Mouse (Mus musculus) heart, embryonic 15.5 days (tissue): ENCODE results near the gene B430306N03Rik. TPM values are rescaled to one million over a fixed set of nuclear protein-coding genes. Genes with fewer than 3 reads are reported as not detected.

Source experiments
- ATAC-seq: fragments of 200-750 bp; cut with Nextera tagmentation; replicated peaks from 2 replicates; pipeline ENCODE4 v1.8.0; 2017; ENCODE audit warnings: low read depth, moderate TSS enrichment; ENCODE audit not compliant: insufficient number of reproducible peaks, insufficient read depth, low FRiP score
- H3K27ac ChIP-seq: fragments of 300-500 bp; sonication (generic); 2 replicates; pipeline ENCODE4 v1.5.1; 2015; ENCODE audit warnings: mild to moderate bottlenecking, inconsistent platforms
- H3K27me3 ChIP-seq: fragments of 300-500 bp; sonication (generic); 2 replicates; pipeline ENCODE4 v1.6.1; 2015; ENCODE audit warnings: inconsistent platforms
- H3K36me3 ChIP-seq: fragments of 300-500 bp; sonication (generic); 2 replicates; pipeline ENCODE4 v1.6.1; 2015; ENCODE audit warnings: mild to moderate bottlenecking, inconsistent platforms
- H3K4me1 ChIP-seq: fragments of 300-500 bp; sonication (generic); replicated peaks from 2 replicates; pipeline ENCODE4 v1.6.1; 2015; ENCODE audit warnings: inconsistent platforms
- H3K4me2 ChIP-seq: fragments of 300-500 bp; sonication (generic); 2 replicates; pipeline ENCODE4 v1.6.1; 2015; ENCODE audit warnings: inconsistent platforms, mild to moderate bottlenecking, moderate library complexity
- H3K4me3 ChIP-seq: fragments of 300-500 bp; sonication (generic); 2 replicates; pipeline ENCODE4 v1.5.1; 2015; ENCODE audit warnings: mild to moderate bottlenecking, inconsistent platforms
- H3K9ac ChIP-seq: fragments of 300-500 bp; sonication (generic); 2 replicates; pipeline ENCODE4 v1.6.1; 2015; ENCODE audit warnings: mild to moderate bottlenecking, inconsistent platforms
- H3K9me3 ChIP-seq: fragments of 300-500 bp; sonication (generic); replicated peaks from 2 replicates; pipeline ENCODE4 v1.6.1; 2016; ENCODE audit warnings: inconsistent platforms
- WGBS: fragments of 180-500 bp; shearing (Covaris S2); methylation state at CpG from one replicate; pipeline ENCODE4 v1.1.7; 2015; ENCODE audit warnings: mixed read lengths; 5-methylcytosine and 5-hydroxymethylcytosine counted together
- polyA plus RNA-seq: library from polyadenylated mRNA; unstranded; fragments of >200 nt; fragmentation: Nextera tagmentation; extraction: Ambion mirVana; gene quantifications from 2 replicates; pipeline ENCODE4 v1.2.1, GENCODE M21; 2015

The B430306N03Rik gene
- polyA plus RNA-seq, 1 experiment from 2014 or later = 0.16 TPM

GRCm38 (mm10) chr17:48363421-48363965 lies 47.6 kb downstream of the B430306N03Rik start:
- H3K4me2 ChIP-seq = no peak overlapping the region
- no peak for ATAC-seq
- no peaks in the 10 kb centered on the region for H3K36me3 ChIP-seq
- H3K4me3 ChIP-seq = no peak overlapping the region
- peak overlapping the region; percentile 81 for H3K27ac ChIP-seq
- no peaks in the 10 kb centered on the region for H3K27me3 ChIP-seq
- peaks cover 27% of the 10 kb centered on the region for H3K4me1 ChIP-seq
- WGBS = 40% methylated on average over 6 of the region's 6 CpGs
- H3K9me3 ChIP-seq = no peaks in the 10 kb centered on the region
- H3K9ac ChIP-seq = no peak overlapping the region

- peaks cover 24% of the 10 kb centered on the region for H3K4me1 ChIP-seq
- H3K9ac ChIP-seq = no peak overlapping the region
- no peak overlapping the region for H3K27ac ChIP-seq
- H3K27me3 ChIP-seq = no peaks in the 10 kb centered on the region
- no peak overlapping the region for H3K4me2 ChIP-seq
- H3K9me3 ChIP-seq = no peaks in the 10 kb centered on the region
- WGBS = 71% methylated on average over 9 of the region's 9 CpGs
- ATAC-seq = no peak
- H3K36me3 ChIP-seq = no peaks in the 10 kb centered on the region
- no peak overlapping the region for H3K4me3 ChIP-seq
Observed at GRCm38 (mm10) chr17:48365511-48366155, 49.7 kb downstream of the B430306N03Rik start.

GRCm38 (mm10) chr17:48366806-48367205 lies 50.9 kb downstream of the B430306N03Rik start:
- 59% methylated on average over 5 of the region's 5 CpGs for WGBS

GRCm38 (mm10) chr17:48371621-48372020 lies 55.7 kb downstream of the B430306N03Rik start:
- Histone ChIP-seq H3K4me2 (no peak overlapping the region), H3K27me3 (no peaks in the 10 kb centered on the region)

More at GRCm38 (mm10) chr17:48366806-48367205, 50.9 kb downstream of the B430306N03Rik start:
- ATAC-seq = no peak
- H3K4me2 ChIP-seq = no peak overlapping the region
- peaks cover 21% of the 10 kb centered on the region for H3K4me1 ChIP-seq
- H3K27ac ChIP-seq = no peak overlapping the region
- H3K4me3 ChIP-seq = no peak overlapping the region
- no peaks in the 10 kb centered on the region for H3K9me3 ChIP-seq
- H3K36me3 ChIP-seq = no peaks in the 10 kb centered on the region
- H3K27me3 ChIP-seq = no peaks in the 10 kb centered on the region
- H3K9ac ChIP-seq = no peak overlapping the region

GRCm38 (mm10) chr17:48372987-48373386 lies 57.0 kb downstream of the B430306N03Rik start:
- no peak for ATAC-seq
- no peaks in the 10 kb centered on the region for H3K4me1 ChIP-seq
- H3K27ac ChIP-seq = no peak overlapping the region
- no peaks in the 10 kb centered on the region; the same call in 1 of the 2 replicates for H3K9me3 ChIP-seq
- 66% methylated on average over 8 of the region's 8 CpGs for WGBS
- no peak overlapping the region for H3K4me3 ChIP-seq
- H3K4me2 ChIP-seq = no peak overlapping the region
- H3K9ac ChIP-seq = no peak overlapping the region
- H3K36me3 ChIP-seq = no peaks in the 10 kb centered on the region
- no peaks in the 10 kb centered on the region for H3K27me3 ChIP-seq

More at GRCm38 (mm10) chr17:48371621-48372020, 55.7 kb downstream of the B430306N03Rik start:
- H3K27ac ChIP-seq = no peak overlapping the region
- no peak overlapping the region for H3K4me3 ChIP-seq
- H3K9ac ChIP-seq = no peak overlapping the region
- ATAC-seq = no peak
- no peaks in the 10 kb centered on the region; the same call in 1 of the 2 replicates for H3K9me3 ChIP-seq
- H3K4me1 ChIP-seq = no peaks in the 10 kb centered on the region
- H3K36me3 ChIP-seq = no peaks in the 10 kb centered on the region

- no peaks in the 10 kb centered on the region for H3K27me3 ChIP-seq
- ATAC-seq = no peak
- H3K36me3 ChIP-seq = no peaks in the 10 kb centered on the region
- H3K9ac ChIP-seq = no peak overlapping the region
- WGBS = 86% methylated on average over 1 of the region's 1 CpGs
- H3K4me2 ChIP-seq = no peak overlapping the region
- no peaks in the 10 kb centered on the region; the same call in 1 of the 2 replicates for H3K9me3 ChIP-seq
- no peaks in the 10 kb centered on the region for H3K4me1 ChIP-seq
- no peak overlapping the region for H3K4me3 ChIP-seq
- H3K27ac ChIP-seq = no peak overlapping the region
Observed at GRCm38 (mm10) chr17:48376102-48376501, 60.2 kb downstream of the B430306N03Rik start.

Other genes with a start within 250 kb of the B430306N03Rik start
- gene 1700067P10Rik, start 226.8 kb upstream of the B430306N03Rik start, polyA plus RNA-seq = not detected in 2 replicates
- not detected in 2 replicates for gene 9830107B12Rik, start 169.9 kb upstream of the B430306N03Rik start, polyA plus RNA-seq
- 0.08 TPM in 1 of 2 replicates, not detected in the other for gene A530064D06Rik, start 148.9 kb upstream of the B430306N03Rik start, polyA plus RNA-seq
- 0.04 and 0.08 TPM in 2 replicates for gene Trem1, start 83.4 kb upstream of the B430306N03Rik start, polyA plus RNA-seq
- gene Trem3, start 68.4 kb upstream of the B430306N03Rik start, polyA plus RNA-seq = 0.13 and 0.23 TPM in 2 replicates
- 0.23 and 0.42 TPM in 2 replicates for gene Treml4, start 51.8 kb upstream of the B430306N03Rik start, polyA plus RNA-seq
- 0.23 and 1.2 TPM in 2 replicates for gene Treml2, start 16.6 kb upstream of the B430306N03Rik start, polyA plus RNA-seq
- gene Trem2, start 30.3 kb downstream of the B430306N03Rik start, polyA plus RNA-seq = 2.7 and 5.7 TPM in 2 replicates
- 2.5 and 2.6 TPM in 2 replicates for gene Treml1, start 43.8 kb downstream of the B430306N03Rik start, polyA plus RNA-seq
- gene Nfya, start 93.8 kb downstream of the B430306N03Rik start, polyA plus RNA-seq = 8.9 and 10.5 TPM in 2 replicates
- gene Oard1, start 93.9 kb downstream of the B430306N03Rik start, polyA plus RNA-seq = 33.5 and 40.2 TPM in 2 replicates
- gene Apobec2, start 116.8 kb downstream of the B430306N03Rik start, polyA plus RNA-seq = 177 and 212 TPM in 2 replicates
- gene Tspo2, start 135.4 kb downstream of the B430306N03Rik start, polyA plus RNA-seq = 7.7 and 8.3 TPM in 2 replicates
- 0.33 and 0.84 TPM in 2 replicates for gene Unc5cl, start 138.8 kb downstream of the B430306N03Rik start, polyA plus RNA-seq